Mouse (Mus musculus) myocyte (in vitro differentiated cells): Measurements from ENCODE around the gene Inka2. TPM values are rescaled to one million over a fixed set of nuclear protein-coding genes. Genes with fewer than 3 reads are reported as not detected.

Experiments
- H3K27me3 ChIP-seq: one replicate; pipeline ENCODE4 v1.6.1; 2011; ENCODE audit not compliant: control insufficient read depth, insufficient read depth, insufficient read length
- H3K36me3 ChIP-seq: one replicate; pipeline ENCODE4 v1.6.1; 2011; ENCODE audit not compliant: control insufficient read depth, insufficient read depth
- H3K4me2 ChIP-seq: one replicate; pipeline ENCODE4 v1.6.1; 2011; ENCODE audit warnings: low read depth, control low read depth
- H3K4me3 ChIP-seq: one replicate; pipeline ENCODE4 v1.5.1; 2011; ENCODE audit warnings: mild to moderate bottlenecking, control low read depth, moderate library complexity
- H3K79me2 ChIP-seq: one replicate; pipeline ENCODE4 v1.6.1; 2011; ENCODE audit not compliant: control insufficient read depth, insufficient read depth
- H3ac ChIP-seq: one replicate; pipeline ENCODE4 v1.6.1; 2011; ENCODE audit not compliant: control insufficient read depth, insufficient read length
- CEBPB ChIP-seq: IDR thresholded peaks from 2 replicates; pipeline ENCODE4 v1.6.1; 2011; ENCODE audit warnings: mild to moderate bottlenecking, moderate library complexity; ENCODE audit not compliant: poor library complexity, insufficient read depth, severe bottlenecking
- E2F4 ChIP-seq: IDR thresholded peaks from one replicate; pipeline ENCODE4 v1.6.1; 2011; ENCODE audit warnings: mild to moderate bottlenecking, control low read depth, moderate library complexity; ENCODE audit not compliant: insufficient read depth
- MAX ChIP-seq: IDR thresholded peaks from one replicate; pipeline ENCODE4 v1.6.1; 2011; ENCODE audit warnings: low read depth, mild to moderate bottlenecking, control low read depth
- MYOD1 ChIP-seq, 3 experiments: IDR thresholded peaks; one replicate each; pipeline ENCODE4 v1.6.1; 2011; ENCODE audit warnings: control low read depth in 2 of 3, low read depth in 2 of 3, mild to moderate bottlenecking in 2 of 3, moderate library complexity in 1 of 3; ENCODE audit not compliant: insufficient read length in 2 of 3, control insufficient read depth in 1 of 3
- MYOG ChIP-seq, 3 experiments: IDR thresholded peaks; one replicate each; pipeline ENCODE4 v1.6.1; 2011; ENCODE audit warnings: control low read depth in 2 of 3, low read depth in 2 of 3, mild to moderate bottlenecking in 2 of 3; ENCODE audit not compliant: insufficient read length in 2 of 3, control insufficient read depth in 1 of 3, insufficient read depth in 1 of 3
- POLR2A ChIP-seq: IDR thresholded peaks from one replicate; pipeline ENCODE4 v1.6.1; 2011; ENCODE audit warnings: low read depth, mild to moderate bottlenecking, control low read depth, moderate library complexity; ENCODE audit not compliant: insufficient read length
- POLR2AphosphoS2 ChIP-seq: IDR thresholded peaks from one replicate; pipeline ENCODE4 v1.6.1; 2011; ENCODE audit warnings: low read depth, control low read depth; ENCODE audit not compliant: insufficient read length
- REST ChIP-seq: IDR thresholded peaks from one replicate; pipeline ENCODE4 v1.6.1; 2011; ENCODE audit warnings: mild to moderate bottlenecking, control low read depth, moderate library complexity; ENCODE audit not compliant: insufficient read depth, insufficient read length
- SRF ChIP-seq: IDR thresholded peaks from one replicate; pipeline ENCODE4 v1.6.1; 2011; ENCODE audit warnings: low read depth; ENCODE audit not compliant: control insufficient read depth, insufficient read length
- TCF12 ChIP-seq: IDR thresholded peaks from one replicate; pipeline ENCODE4 v1.6.1; 2011; ENCODE audit warnings: mild to moderate bottlenecking, control low read depth; ENCODE audit not compliant: poor library complexity, insufficient read depth, severe bottlenecking
- TCF3 ChIP-seq: IDR thresholded peaks from one replicate; pipeline ENCODE4 v1.6.1; 2011; ENCODE audit warnings: low read depth, control low read depth; ENCODE audit not compliant: insufficient read length
- USF1 ChIP-seq: IDR thresholded peaks from one replicate; pipeline ENCODE4 v1.6.1; 2011; ENCODE audit warnings: low read depth, mild to moderate bottlenecking, control low read depth, moderate library complexity
- polyA plus RNA-seq: library from polyadenylated mRNA; unstranded; fragments of >200 nt; fragmentation: generic; extraction: Trizol; gene quantifications from one replicate; pipeline ENCODE4 v1.2.1, GENCODE M21; 2012; ENCODE audit warnings: missing spikeins

Gene Inka2
- polyA plus RNA-seq = 5.1 TPM

GRCm38 (mm10) chr3:105704031-105705008 is at the start of gene Inka2:
TSS of gene Inka2 (plus strand) at chr3:105704599.
- H3K79me2 ChIP-seq = peaks cover 21% of the 10 kb centered on the region
- H3K4me2 ChIP-seq = peak within 1 kb of the TSS; percentile 96
- H3ac ChIP-seq = peak within 1 kb of the TSS; percentile 36
- TF ChIP-seq TCF3 (no peak), POLR2A (peak; percentile 88), POLR2AphosphoS2 (peak; percentile 77)
- H3K36me3 ChIP-seq = no peaks in the 10 kb centered on the region
- H3K27me3 ChIP-seq = no peaks in the 10 kb centered on the region
- H3K4me3 ChIP-seq = peak within 1 kb of the TSS; percentile 77

- Histone ChIP-seq H3K4me2 (no peak overlapping the region), H3K79me2 (no peaks in the 10 kb centered on the region), H3K4me3 (no peak overlapping the region), H3ac (no peak overlapping the region), H3K36me3 (no peaks in the 10 kb centered on the region), H3K27me3 (peaks cover 8% of the 10 kb centered on the region)
- TF ChIP-seq MYOD1 (IDR thresholded peaks at IDR 0.05; ENCODE audit: control insufficient read depth in 1 of 3, insufficient read length in 2 of 3, low read depth in 2 of 3) = no peak
- TF ChIP-seq MAX = no peak
- no peak for TF ChIP-seq TCF12
- no peak for TF ChIP-seq TCF3
- no peak for TF ChIP-seq SRF
- TF ChIP-seq REST = no peak
- TF ChIP-seq MYOG (IDR thresholded peaks at IDR 0.05; ENCODE audit: control insufficient read depth in 1 of 3, insufficient read depth in 1 of 3, insufficient read length in 2 of 3, low read depth in 2 of 3) = no peak
- TF ChIP-seq POLR2AphosphoS2 = no peak
- TF ChIP-seq POLR2A = no peak
- no peak for TF ChIP-seq USF1
- no peak for TF ChIP-seq E2F4
- no peak for TF ChIP-seq CEBPB
Measured at GRCm38 (mm10) chr3:105655031-105655585, 49.3 kb upstream of the Inka2 start.

- H3K4me3 ChIP-seq = no peak overlapping the region
- H3K36me3 ChIP-seq = no peaks in the 10 kb centered on the region
- H3K4me2 ChIP-seq = no peak overlapping the region
- no peak overlapping the region for H3ac ChIP-seq
- H3K79me2 ChIP-seq = no peaks in the 10 kb centered on the region
- no peak for TF ChIP-seq POLR2A
- TF ChIP-seq POLR2AphosphoS2 = no peak
- TF ChIP-seq E2F4 = no peak
- no peak for TF ChIP-seq CEBPB
- TF ChIP-seq TCF3 = no peak
- no peak for TF ChIP-seq REST
- TF ChIP-seq USF1 = no peak
- no peak for TF ChIP-seq TCF12
- no peak for TF ChIP-seq MYOG (IDR thresholded peaks at IDR 0.05; ENCODE audit: control insufficient read depth in 1 of 3, insufficient read depth in 1 of 3, insufficient read length in 2 of 3, low read depth in 2 of 3)
- TF ChIP-seq SRF = no peak
- H3K27me3 ChIP-seq = peaks cover 14% of the 10 kb centered on the region
Measured at GRCm38 (mm10) chr3:105660530-105660929, 43.9 kb upstream of the Inka2 start.

- Histone ChIP-seq H3K4me2 (no peak overlapping the region), H3K27me3 (peaks cover 10% of the 10 kb centered on the region), H3K4me3 (no peak overlapping the region), H3K79me2 (no peaks in the 10 kb centered on the region), H3K36me3 (no peaks in the 10 kb centered on the region), H3ac (no peak overlapping the region)
- no peak for TF ChIP-seq CEBPB
- TF ChIP-seq MAX = no peak
- no peak for TF ChIP-seq POLR2A
- TF ChIP-seq MYOD1 (IDR thresholded peaks at IDR 0.05; ENCODE audit: control insufficient read depth in 1 of 3, insufficient read length in 2 of 3, low read depth in 2 of 3) = no peak
- no peak for TF ChIP-seq USF1
- no peak for TF ChIP-seq REST
- no peak for TF ChIP-seq POLR2AphosphoS2
- TF ChIP-seq TCF3 = no peak
- TF ChIP-seq MYOG (IDR thresholded peaks at IDR 0.05; ENCODE audit: control insufficient read depth in 1 of 3, insufficient read depth in 1 of 3, insufficient read length in 2 of 3, low read depth in 2 of 3) = no peak
- TF ChIP-seq E2F4 = no peak
- TF ChIP-seq TCF12 = no peak
- TF ChIP-seq SRF = no peak
Measured at GRCm38 (mm10) chr3:105663043-105663442, 41.4 kb upstream of the Inka2 start.
